Mouse (Mus musculus) inflammation-experienced regulatory T-cells, adult 16 weeks (primary cell): ENCODE data around the gene Anapc1. TPM values are rescaled to one million over a fixed set of nuclear protein-coding genes. Genes with fewer than 3 reads are reported as not detected.

Source experiments
- polyA plus RNA-seq: library from polyadenylated mRNA; unstranded; fragments of 100-300 nt; shearing (Covaris generic); gene quantifications from one replicate; pipeline ENCODE4 v1.2.1, GENCODE M21; 2017

Gene Anapc1
- 115 TPM for polyA plus RNA-seq

DNA sequence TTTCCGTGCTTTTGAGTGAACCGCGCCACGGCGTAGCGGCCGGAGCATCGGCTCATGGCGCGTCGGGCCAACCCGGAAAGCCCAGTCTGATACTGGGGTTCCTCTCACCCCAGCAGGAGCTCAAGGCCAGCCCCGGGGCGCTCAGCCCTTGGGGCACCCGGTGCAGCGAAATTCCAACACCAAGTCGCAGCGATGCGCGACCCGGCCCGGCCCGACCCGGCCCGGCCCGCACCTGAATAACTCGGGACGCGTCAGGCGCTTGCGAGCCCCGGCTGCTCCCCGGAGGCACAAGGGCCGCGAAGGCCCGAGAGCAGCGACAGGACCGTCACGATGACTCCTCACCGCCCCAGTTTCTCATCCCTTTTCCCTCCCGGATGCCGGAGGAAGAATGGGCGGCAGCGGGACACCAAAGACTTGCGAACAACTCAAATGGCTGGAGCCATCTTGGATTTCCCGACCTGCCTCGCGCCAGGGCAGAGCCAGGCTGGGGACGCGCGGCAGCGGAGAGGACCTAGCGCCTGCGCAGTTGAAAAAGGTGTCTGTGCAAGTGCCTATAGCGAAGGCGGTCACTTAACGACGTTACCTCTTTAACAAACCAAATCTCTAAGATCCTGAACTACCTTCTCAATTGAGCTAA is at the start of gene Anapc1:
Anapc1 (minus strand) TSS at position 471 of the 637 bp plus-strand sequence.

DNA sequence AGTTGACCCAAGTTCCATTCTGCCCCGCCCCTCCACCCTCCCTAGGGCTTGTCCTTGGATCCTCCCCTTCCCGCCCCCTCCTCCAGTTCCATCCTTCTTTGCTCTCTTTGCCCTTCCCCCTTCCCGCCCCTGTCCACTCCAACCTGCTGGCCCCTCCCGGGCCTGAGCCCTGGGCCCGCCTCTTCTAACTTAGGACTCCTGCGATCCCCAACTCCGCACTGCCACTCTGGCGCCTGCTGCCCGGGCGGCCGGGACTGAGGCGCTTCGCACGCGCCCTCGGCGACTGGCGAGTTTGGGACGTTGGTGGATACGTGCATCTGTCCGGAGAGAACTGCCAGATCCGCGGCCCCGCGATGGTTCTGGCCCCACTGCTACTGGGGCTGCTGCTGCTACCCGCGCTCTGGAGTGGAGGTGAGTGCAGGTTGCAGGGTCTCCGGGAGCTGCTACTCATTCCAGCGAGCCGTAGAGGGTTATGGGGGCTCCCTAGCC is 11.5 kb upstream of the Anapc1 start, which contains the start of gene Mertk:
Mertk (plus strand) TSS at position 264 of the 489 bp plus-strand sequence.

DNA sequence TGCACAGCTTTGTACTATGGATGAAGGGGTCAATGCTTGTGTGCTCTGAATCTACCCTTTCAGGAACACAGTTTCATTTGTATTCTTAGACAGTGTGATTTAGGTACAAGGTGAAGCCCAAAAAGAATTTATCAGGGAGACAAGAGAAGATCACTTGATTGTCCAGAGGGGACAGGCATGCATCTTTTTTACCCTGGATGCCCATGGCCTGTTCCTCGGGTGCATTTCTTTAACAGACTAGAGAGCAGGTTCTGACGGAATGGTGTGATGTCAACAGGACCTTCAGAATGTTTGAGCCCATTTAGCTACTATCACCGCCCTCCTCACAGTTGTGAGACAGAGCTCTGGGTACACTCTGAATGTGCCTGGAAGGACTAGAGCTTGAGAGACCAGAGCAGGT is 96.3 kb downstream of the Anapc1 start, which contains the start of gene Spdye4c:
Spdye4c (plus strand) TSS at position 301 of the 400 bp plus-strand sequence.

Other genes starting within 250 kb of the Anapc1 start
- gene Spdye4c, start 96.2 kb downstream of the Anapc1 start, polyA plus RNA-seq, result not detected
- gene Mertk, start 11.6 kb upstream of the Anapc1 start, polyA plus RNA-seq, result 2.2 TPM
- gene Tmem87b, start 130.7 kb upstream of the Anapc1 start, polyA plus RNA-seq, result 37.8 TPM
- gene Fbln7, start 175.6 kb upstream of the Anapc1 start, polyA plus RNA-seq, result not detected